Mouse (Mus musculus) Muller cell, postnatal 12 days (primary cell): ENCODE measurements around the gene Lrmp.

Source experiments
- DNase-seq: peaks from one replicate; pipeline ENCODE4 v3.0.0-alpha.2; 2015; ENCODE audit errors: inconsistent ontology term

The Lrmp gene

DNA sequence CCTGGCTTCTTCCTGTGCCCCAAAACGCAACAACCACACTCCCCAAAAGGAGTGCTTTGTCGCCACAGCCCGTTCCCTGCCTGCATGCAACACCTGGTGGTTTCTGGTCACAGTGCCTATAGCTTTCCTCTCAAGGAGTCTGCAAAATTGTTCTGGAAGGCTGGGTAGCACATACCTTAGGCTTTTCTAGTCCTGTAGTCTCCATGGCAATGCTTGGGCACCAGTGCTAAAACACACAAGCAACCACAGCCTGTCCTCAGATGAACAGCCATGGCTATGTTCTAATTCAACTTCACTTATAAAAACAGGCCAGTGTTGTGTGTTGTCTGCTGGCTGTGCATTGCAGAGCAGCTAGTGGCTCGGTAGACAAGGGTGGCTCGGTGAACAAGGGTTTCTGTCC, 21.4 kb downstream of the Lrmp start:
- DNase-seq = no peak

DNA sequence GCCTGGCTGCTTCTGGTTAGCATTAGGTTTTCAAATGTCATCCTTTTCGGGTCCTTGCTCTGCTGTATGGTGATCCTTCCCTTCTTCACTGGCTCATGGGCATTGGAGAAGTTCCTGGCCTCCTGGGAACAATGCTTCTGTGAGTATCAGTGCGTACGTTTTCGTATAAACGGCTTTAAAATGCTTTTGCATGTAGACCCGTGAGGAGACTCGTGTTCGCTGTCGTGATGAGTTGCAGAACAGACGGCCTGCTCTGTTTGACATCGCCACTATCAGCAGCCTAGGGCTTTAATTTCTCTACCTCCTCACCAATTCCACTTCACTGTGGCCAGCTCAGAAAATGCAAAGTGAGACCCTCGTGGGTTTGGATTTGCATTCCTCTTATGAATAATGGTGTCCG, 23.8 kb downstream of the Lrmp start:
- DNase-seq = no peak

DNA sequence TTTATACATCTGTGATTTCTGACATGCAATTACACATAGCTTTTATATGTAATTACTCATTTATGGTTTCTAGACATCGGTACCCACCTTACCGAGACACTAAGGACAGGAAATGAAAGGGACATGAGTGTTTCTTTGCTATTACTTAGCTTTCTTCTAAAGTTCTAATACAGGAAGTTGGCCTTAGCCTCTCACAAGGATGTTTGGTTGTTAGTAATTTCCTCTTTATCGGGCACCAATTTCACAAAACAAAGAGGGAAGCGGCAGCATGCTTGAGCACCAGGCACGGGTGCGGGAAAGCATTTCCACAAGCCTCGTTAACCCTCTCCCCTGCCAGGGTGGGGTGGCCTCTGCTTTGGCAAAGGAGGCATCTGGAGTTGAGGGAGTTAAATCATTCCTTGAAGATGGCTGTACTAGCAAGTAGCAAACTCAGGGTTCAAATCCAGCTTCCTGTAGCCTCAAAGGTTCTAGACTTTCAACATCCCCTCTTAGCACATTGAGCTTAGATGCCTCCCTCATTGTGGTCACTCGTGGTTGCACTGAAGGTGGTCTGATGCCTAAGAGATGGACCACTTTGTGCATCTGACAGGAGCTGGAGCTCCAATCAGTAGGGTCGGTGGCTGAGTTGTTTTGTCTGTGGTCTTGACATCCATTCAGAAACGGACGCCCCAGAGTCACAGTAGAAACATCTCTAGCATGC, 24.5 kb downstream of the Lrmp start:
- no peak for DNase-seq

DNA sequence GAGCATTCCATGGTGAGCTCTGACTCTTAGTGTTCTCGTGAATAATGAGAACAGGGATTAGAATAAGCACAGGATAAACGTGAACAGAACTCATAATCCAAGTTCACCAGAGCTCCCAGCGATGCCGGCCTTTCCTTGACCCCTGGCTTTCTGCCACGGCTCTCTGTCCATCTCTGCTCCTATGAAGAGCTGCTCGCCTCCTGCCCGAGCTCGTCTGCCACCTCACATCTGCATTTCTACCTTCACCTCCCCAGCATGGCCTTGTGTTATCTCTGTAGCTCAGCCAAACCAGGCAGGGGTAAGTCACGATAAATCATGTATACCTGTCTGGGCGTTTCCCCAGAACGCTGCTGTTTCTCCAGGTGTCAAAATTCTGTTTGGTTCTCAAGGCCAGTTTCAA, 25.3 kb downstream of the Lrmp start:
- DNase-seq = no peak

DNA sequence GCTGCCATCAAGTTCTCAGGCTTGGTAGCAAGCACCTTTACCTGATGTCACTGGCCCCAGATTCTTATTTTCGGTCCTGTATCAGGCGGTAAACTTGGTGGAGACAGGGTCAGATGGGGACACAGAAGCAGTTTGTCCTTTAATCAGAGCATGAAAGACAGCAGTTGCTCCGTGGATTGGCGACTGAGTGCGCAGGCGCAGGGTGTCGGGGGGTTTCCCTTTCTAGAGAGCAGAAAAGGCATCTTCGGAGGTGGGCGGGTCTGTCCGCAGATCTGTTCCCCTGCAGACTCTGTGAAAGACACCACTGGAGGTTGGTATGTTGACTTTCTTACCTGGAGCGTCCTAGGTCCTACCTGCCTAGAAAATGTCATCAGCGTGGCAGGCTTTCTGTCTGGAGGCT, 26.4 kb downstream of the Lrmp start:
- DNase-seq = no peak

DNA sequence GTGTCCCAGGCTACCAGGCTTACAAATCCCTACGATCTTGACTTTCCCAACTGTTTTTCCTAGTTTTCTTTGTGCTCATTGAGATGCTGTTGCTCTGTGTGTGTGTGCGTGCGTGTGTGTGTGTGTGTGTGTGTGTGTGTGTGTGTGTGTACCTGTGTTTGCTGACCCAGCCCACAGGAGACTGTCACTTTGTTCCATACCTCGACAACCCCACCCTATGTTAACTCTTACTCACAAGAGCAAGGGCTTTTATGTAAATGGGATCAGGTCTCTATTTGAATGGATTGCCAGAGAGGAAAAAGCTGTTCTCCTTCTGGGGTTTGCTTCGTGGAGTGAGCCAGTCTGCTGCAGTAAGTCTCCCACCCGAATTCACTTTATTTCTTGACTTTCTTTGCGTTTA, 29.7 kb downstream of the Lrmp start:
- no peak for DNase-seq

DNA sequence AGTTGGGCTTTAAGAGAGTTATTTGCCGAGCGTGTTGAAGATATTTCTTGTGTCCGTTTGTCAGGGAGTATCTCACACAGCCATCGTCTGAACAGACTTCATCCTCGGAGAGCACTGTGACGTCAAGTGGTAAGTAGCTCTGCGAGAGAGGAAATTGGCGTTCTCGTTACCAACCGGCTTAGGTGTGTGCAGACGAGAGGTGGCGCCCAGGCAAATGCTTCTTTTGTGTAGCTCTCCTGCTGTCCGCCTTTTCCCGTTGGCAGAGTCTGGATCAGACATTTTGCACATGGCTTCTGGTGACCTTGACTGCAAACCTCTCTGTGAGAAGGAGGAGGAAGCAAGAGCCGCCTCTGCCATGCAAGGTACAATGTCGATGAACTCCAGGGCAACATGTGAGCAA, 32.3 kb downstream of the Lrmp start:
- DNase-seq = no peak

DNA sequence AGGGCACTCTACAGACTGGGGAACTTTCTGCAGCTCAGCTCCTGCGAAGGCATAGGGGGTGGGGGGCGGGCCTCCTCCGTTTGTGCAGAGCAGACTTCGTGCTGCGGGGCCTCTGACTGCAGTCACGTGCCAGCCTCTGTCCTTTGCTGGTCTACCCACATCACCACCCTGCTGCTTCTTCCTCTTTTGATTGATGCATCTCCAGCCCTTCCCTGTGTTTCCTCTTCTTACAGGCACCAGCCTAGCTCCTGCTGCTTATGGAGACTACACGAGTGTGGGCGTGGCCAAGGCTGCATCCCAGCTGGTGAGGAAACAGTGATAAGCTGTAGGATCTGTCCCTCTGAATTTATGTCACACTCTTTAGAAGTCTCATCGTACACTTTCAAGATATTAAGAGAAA, 33.6 kb downstream of the Lrmp start:
- no peak for DNase-seq

DNA sequence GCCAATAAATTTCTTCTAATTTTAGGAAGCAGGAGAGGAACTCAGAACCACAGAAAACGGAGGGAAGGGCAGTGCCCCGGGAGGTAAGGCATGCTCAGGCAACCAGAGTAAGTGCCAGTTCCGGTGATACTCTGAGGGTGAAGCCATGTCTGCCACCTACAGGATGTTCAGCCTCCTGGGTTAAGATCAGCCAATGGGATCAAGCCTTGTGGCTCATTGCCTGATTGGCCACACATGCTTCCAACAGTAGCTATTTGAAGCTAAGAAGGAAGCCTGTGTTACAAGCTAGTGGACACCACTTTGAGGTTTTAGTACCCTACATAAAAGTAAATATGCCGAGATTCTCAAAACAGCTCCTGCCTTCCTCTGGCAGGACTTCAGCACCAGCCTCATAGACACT, 43.2 kb downstream of the Lrmp start:
- no peak for DNase-seq

DNA sequence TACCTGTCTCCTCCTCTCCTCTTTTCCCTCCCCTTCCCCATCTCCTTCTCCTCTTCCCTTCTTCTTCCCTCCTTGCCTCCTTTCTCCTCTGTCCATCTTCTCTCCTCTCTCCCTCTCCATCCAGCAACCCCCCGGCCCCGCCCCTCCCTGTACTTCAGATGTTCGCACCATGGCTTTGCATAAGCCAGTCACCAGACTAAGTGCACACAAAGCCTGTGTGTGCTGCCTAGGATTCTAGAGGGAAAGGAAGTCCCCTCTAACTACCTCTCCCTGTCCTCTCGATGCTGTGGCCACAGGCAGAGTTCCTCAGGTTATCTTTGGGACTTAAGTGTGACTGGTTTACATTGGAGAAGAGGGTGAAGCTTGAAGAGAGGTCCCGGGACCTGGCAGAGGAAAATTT, 45.1 kb downstream of the Lrmp start:
- DNase-seq = no peak

DNA sequence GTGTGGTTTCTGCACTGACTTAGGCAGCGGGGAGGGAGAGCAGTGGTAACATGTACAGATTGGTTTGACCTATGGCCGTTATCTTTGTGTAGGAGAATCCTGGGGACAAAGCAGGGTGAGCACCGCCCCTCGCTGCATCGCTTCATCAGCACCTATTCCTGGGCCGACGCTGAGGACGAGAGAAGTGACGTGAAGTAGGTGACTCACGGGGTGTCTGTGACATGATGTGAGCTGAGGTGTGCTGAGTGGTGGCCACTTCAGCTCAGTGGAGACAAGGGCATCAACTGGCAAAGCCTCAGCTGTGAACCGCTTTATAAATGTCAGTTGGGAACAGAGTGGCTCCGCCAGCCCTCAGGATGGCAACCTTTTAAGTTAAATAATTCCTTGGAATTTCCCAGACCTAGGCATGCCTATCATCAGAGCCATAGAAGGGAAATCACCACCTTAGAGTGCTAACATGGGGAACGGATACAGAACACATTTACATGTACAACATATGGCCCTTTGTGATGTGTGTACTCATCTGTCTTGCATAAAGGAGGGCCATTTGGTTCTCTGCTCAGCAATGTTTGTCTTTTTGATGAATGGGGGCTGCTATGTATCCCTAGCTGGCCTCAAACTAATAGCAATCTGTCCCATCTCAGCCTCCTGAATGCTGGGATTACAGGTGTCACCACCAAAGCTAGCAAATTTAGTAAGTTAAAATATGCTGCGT, 56.6 kb downstream of the Lrmp start:
- no peak for DNase-seq

DNA sequence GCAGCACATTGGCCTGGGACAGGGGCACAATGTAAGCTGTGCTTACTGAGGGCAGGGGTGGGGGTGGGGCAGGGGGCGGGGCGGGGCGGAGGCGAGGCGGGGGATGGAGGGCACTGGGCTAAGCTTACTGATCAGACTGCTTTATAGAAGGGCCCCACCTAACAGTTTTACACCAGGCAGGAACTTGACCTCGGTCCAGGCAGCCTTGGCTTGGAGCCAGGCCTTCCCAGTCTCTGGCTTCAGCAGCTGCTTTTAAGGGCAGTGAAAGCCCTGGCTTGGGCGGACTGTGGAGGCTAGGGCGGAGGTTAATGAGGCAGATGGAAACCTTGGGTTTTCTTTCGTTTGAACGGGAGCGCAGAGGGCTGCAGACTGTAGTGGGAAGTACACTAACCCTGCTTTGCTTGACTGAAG, 58.3 kb downstream of the Lrmp start:
- DNase-seq = peak; percentile 39

DNA sequence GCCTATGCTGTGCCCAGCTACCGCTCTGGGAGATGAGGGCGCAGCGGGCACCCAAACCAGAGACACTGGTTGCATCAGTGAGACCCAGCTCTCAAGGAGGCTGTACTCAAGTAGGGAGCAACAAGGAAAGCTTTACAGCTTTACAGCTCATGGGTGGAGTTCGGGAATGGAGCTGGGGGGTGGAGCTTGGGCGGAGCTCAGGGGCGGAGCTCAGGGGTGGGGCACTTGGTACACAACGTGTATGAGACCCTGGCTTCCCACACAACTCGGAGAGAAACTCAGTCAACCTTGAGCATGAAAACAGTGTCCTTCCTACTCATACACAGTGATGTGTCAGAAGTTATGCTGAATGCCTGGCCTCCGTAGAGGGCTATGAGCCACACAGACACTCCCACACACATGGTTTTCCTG, 60.1 kb downstream of the Lrmp start:
- DNase-seq = peak; percentile 10

DNA sequence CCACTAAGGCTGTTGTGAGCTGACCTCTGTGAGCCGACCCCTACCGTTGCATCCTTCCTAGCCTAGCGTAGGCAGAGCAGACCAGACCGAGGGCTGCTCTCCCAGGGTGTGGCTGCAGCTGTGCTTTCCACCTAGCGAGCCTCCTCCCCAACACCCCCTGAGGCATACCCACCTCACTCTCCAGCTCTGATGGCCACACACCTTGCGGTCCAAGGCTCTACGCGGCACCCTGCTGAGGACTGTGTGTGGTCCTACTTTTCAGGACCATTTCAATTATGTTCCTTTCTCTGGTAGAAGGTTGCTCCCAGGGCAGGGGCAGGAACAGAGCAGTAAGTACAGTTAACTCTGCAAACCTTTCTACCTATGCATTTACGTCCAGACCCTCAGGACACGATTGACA, 61.0 kb downstream of the Lrmp start:
- DNase-seq = no peak

DNA sequence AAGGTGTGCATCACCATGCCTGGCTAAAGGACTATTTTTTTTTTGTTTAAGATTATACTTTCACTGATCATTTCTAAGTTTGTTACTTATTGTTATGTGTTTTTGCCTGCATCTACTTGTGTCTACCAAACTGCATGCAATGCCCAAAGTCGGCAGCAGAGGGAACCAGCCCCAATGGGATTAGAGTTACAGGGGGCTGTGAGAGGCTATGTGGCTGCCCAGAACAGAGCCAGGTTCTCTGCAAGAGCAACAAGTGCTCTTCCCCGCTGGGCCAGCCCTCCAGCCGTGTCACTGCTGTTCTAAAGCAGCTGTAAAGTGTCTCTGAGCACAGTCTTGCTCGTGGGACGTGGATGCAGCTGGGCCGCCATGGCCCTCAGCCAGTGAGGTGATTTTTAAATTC, 64.2 kb downstream of the Lrmp start:
- DNase-seq = no peak

DNA sequence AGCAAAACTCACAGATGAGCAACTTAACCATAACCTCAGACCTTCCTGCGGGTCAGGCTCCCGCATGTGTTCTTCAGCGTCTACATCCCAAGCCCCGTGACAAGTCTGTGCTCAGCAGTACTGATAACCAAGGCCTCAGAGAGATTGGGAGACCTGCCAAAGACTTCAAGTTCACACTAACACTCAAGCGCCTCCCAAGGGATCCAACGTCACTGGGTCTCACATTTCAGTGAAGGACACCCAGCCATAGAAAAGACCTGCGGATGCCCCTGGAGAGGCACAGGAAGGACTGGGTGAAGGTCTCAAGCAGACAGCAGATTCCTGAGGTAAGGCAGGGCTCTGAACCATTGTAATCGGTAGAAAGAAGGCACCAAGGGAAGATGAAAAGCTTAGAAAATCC, 66.6 kb downstream of the Lrmp start:
- no peak for DNase-seq

DNA sequence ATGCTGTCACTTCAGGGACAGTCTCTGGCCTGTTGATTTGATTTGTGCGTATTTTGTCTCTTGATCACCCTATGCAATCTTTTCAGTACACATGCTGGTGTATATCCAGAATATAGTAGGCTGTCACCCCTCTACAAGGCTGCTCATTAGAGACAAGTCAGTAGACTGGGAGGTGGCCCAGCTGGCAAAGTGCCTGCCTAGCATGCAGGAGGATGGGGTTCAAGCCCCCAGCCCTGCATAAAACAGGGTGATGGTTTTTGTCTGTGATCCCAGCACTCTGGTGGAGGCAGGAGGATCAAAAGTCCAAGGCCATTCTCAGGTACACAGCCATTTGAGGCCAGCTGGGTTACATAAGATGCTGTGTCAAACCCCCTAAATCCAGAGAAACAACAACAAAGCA, 70.6 kb downstream of the Lrmp start:
- DNase-seq = no peak

DNA sequence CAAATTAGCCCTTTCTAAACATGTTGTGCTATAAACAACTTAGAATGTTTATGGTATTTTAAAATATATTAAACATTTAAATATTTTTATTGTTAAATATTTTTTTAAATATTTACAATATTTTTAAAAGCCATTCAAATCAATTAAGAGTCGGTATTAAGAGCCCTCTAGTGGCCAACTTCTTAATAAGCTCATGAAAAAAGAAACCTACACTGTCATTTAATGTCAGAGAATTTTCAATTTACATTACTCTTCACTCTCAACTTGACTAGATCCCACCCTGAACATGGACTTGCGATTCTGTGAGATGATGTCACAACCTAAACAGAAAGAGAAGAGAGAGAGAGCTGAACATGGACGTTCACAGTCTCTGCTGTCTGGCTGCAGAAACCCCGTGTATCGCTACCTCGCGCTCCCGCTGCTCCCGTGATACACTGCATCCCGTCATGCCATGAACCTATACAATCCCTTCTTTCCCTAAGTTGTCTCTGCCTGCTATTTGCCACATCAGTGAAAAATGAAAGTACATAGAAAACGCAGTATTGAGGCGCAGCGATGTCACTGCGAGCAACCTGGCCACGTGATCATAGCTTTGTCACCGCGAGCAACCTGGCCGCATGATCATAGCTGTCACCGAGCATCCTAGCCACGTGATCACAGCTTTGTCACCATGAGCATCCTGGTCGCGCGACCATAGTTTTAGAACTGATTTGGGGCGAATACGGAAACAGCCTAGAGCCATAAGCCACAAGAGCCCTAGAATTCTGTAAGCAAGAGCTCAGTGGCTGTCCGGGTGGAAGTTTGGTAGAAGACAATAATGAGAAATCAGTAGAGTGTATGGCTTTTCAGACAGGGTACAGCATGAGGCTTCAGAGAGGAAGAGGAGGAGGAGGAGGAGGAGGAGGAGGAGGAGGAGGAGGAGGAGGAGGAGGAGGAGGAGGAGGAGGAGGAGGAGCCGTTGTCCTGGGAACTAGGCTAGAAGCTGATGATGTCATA, 71.9 kb downstream of the Lrmp start:
- DNase-seq = peak; percentile 30

DNA sequence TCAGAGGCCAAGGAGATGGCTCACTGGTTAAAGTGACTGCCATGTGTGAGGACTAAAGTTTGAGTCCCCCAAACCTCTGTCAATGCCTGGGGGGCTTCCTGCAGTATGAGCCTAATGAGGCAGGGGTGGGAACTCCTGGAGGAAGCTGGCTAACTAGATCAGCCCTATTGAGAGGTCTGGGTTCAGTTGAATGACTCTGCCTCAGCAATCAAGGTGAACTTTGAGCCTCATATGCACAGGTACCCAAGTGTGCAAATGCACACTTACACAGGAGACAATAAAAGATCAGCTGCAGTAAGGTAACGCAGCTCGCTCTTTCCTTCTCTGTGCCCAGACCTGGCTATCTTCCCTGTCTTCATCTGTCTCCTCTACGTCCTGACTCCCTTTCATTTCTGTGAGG, 77.6 kb downstream of the Lrmp start:
- no peak for DNase-seq

DNA sequence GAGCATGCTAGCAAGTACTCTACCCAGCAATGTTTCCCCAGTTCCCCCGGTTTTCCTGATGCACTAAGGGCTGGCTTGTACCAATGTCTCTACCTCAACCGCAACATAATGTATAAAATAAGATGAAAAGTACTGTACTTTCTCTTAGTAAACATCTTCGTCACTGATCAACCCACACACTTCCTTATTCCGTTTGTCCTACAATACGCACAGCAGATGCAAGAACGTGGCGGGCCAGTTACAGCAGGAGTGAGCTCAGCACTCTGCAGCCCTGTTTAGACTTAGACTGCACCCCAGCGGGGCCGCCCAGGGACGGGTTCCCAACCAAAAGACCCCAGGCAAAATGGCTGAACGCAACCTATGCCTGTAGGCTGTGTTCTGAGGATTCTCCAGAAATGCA, 78.0 kb downstream of the Lrmp start:
- no peak for DNase-seq

DNA sequence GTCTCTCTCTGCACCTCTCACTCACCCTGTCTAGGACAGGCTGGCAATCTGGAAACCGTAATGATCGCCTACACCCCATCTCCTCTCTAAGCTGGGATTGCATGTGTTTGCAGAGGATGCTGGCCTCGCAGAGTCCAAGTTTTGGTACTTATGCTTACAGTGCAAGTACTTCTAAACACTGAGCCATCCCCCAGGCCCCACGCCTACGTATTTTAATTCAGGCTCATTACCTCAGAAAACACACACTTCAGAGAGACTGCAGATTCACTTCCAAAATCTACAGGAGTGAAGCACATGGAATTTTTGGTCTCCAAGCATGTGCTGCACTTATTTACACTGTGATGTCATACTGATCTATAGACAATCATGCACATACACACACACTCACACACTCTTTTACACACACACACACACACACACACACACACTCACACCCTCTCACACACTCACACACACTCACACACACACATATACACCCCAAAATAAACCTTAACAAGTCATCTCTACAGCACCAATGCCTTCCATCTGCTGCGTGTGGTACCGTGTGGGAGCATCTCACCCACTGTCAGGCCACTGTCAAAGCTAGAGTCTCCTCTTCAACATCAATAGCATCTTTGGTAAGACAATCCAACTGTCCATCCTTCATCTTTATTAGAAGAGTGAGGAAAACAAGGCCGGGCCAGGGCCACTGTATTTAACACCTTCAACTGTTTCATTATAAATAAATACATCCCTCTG, 82.7 kb downstream of the Lrmp start:
- no peak for DNase-seq
